Mouse (Mus musculus) neural tube, embryonic 13.5 days (tissue): ENCODE results near the gene Haghl. TPM values are rescaled to one million over a fixed set of nuclear protein-coding genes. Genes with fewer than 3 reads are reported as not detected.

Experiments used
- ATAC-seq: fragments of 200-750 bp; cut with Nextera tagmentation; 2 replicates; pipeline ENCODE4 v1.8.0; 2017; ENCODE audit warnings: low read depth, mild to moderate bottlenecking, moderate TSS enrichment, moderate library complexity
- H3K27ac ChIP-seq: fragments of 300-500 bp; sonication (generic); replicated peaks from 2 replicates; pipeline ENCODE4 v1.5.1; 2015; ENCODE audit warnings: moderate library complexity, mild to moderate bottlenecking, inconsistent platforms
- H3K27me3 ChIP-seq: fragments of 300-500 bp; sonication (generic); 2 replicates; pipeline ENCODE4 v1.6.1; 2015; ENCODE audit warnings: mild to moderate bottlenecking, inconsistent platforms
- H3K36me3 ChIP-seq: fragments of 300-500 bp; sonication (generic); 2 replicates; pipeline ENCODE4 v1.6.1; 2015; ENCODE audit warnings: mild to moderate bottlenecking, inconsistent platforms
- H3K4me1 ChIP-seq: fragments of 300-500 bp; sonication (generic); replicated peaks from 2 replicates; pipeline ENCODE4 v1.6.1; 2015; ENCODE audit warnings: inconsistent platforms
- H3K4me2 ChIP-seq: fragments of 300-500 bp; sonication (generic); 2 replicates; pipeline ENCODE4 v1.6.1; 2015; ENCODE audit warnings: inconsistent platforms, mild to moderate bottlenecking, moderate library complexity
- H3K4me3 ChIP-seq: fragments of 300-500 bp; sonication (generic); 2 replicates; pipeline ENCODE4 v1.5.1; 2015; ENCODE audit warnings: mild to moderate bottlenecking, inconsistent platforms
- H3K9ac ChIP-seq: fragments of 300-500 bp; sonication (generic); 2 replicates; pipeline ENCODE4 v1.6.1; 2015; ENCODE audit warnings: moderate library complexity, mild to moderate bottlenecking, inconsistent platforms
- H3K9me3 ChIP-seq: fragments of 300-500 bp; sonication (generic); 2 replicates; pipeline ENCODE4 v1.6.1; 2016; ENCODE audit warnings: inconsistent platforms
- WGBS: fragments of 180-500 bp; shearing (Covaris S2); methylation state at CpG from one replicate; pipeline ENCODE4 v1.1.7; 2015; 5-methylcytosine and 5-hydroxymethylcytosine counted together
- polyA plus RNA-seq: library from polyadenylated mRNA; unstranded; fragments of >200 nt; fragmentation: Nextera tagmentation; extraction: Ambion mirVana; gene quantifications from 2 replicates; pipeline ENCODE4 v1.2.1, GENCODE M21; 2015

Haghl gene
- polyA plus RNA-seq, 1 experiment from 2014 or later = 107 TPM

GRCm38 (mm10) chr17:25773549-25774120, 11.8 kb downstream of the Haghl start, which contains the start of gene Narfl:
Narfl (plus strand) TSS chr17:25773776.
- H3K27ac ChIP-seq = no peak within 1 kb of the TSS
- H3K9me3 ChIP-seq = no peaks in the 10 kb centered on the region
- peak within 1 kb of the TSS; percentile 88 for H3K9ac ChIP-seq
- H3K4me3 ChIP-seq = peak within 1 kb of the TSS; percentile 80
- peak; percentile 87 for ATAC-seq
- under 1% methylated on average over 37 of the region's 37 CpGs for WGBS
- H3K27me3 ChIP-seq = peaks cover 12% of the 10 kb centered on the region
- H3K4me1 ChIP-seq = peaks cover 13% of the 10 kb centered on the region
- peaks cover 5% of the 10 kb centered on the region for H3K36me3 ChIP-seq
- peak within 1 kb of the TSS; percentile 88 for H3K4me2 ChIP-seq

- 43% methylated on average over 9 of the region's 9 CpGs for WGBS
- no peak overlapping the region for H3K27ac ChIP-seq
- no peak for ATAC-seq
- H3K4me2 ChIP-seq = no peak overlapping the region
- H3K9ac ChIP-seq = no peak overlapping the region
- H3K4me1 ChIP-seq = peaks cover 5% of the 10 kb centered on the region
- H3K36me3 ChIP-seq = no peaks in the 10 kb centered on the region
- no peak overlapping the region for H3K4me3 ChIP-seq
- peaks cover 37% of the 10 kb centered on the region for H3K27me3 ChIP-seq
- no peaks in the 10 kb centered on the region for H3K9me3 ChIP-seq
Measured at GRCm38 (mm10) chr17:25769331-25769730, 16.1 kb downstream of the Haghl start.

GRCm38 (mm10) chr17:25765886-25766285, 19.6 kb downstream of the Haghl start:
- Histone ChIP-seq H3K4me2 (no peak overlapping the region), H3K9me3 (no peaks in the 10 kb centered on the region), H3K27me3 (peaks cover 46% of the 10 kb centered on the region), H3K9ac (no peak overlapping the region), H3K27ac (no peak overlapping the region), H3K4me1 (no peaks in the 10 kb centered on the region), H3K4me3 (no peak overlapping the region), H3K36me3 (no peaks in the 10 kb centered on the region)
- WGBS = 19% methylated on average over 5 of the region's 5 CpGs
- no peak for ATAC-seq

- H3K9ac ChIP-seq = no peak overlapping the region
- H3K27ac ChIP-seq = no peak overlapping the region
- H3K4me3 ChIP-seq = no peak overlapping the region
- no peaks in the 10 kb centered on the region for H3K9me3 ChIP-seq
- no peak for ATAC-seq
- H3K27me3 ChIP-seq = peaks cover 41% of the 10 kb centered on the region
- H3K36me3 ChIP-seq = no peaks in the 10 kb centered on the region
- H3K4me2 ChIP-seq = no peak overlapping the region
- 36% methylated on average over 3 of the region's 3 CpGs for WGBS
- no peaks in the 10 kb centered on the region for H3K4me1 ChIP-seq
Measured at GRCm38 (mm10) chr17:25762591-25762990, 22.9 kb downstream of the Haghl start.

- no peaks in the 10 kb centered on the region for H3K36me3 ChIP-seq
- H3K4me3 ChIP-seq = no peak overlapping the region
- H3K9me3 ChIP-seq = no peaks in the 10 kb centered on the region
- H3K4me1 ChIP-seq = no peaks in the 10 kb centered on the region
- no peak overlapping the region for H3K27ac ChIP-seq
- 68% methylated on average over 4 of the region's 4 CpGs for WGBS
- ATAC-seq = no peak
- no peak overlapping the region for H3K9ac ChIP-seq
- H3K4me2 ChIP-seq = no peak overlapping the region
- H3K27me3 ChIP-seq = peaks cover 32% of the 10 kb centered on the region
Measured at GRCm38 (mm10) chr17:25761561-25761970, 23.9 kb downstream of the Haghl start.

GRCm38 (mm10) chr17:25760148-25760547, 25.3 kb downstream of the Haghl start:
- no peak overlapping the region for H3K27ac ChIP-seq
- H3K9me3 ChIP-seq = no peaks in the 10 kb centered on the region
- no peak overlapping the region for H3K4me3 ChIP-seq
- peaks cover 26% of the 10 kb centered on the region for H3K27me3 ChIP-seq
- no peak overlapping the region for H3K9ac ChIP-seq
- no peak for ATAC-seq
- no peaks in the 10 kb centered on the region for H3K4me1 ChIP-seq
- H3K36me3 ChIP-seq = no peaks in the 10 kb centered on the region
- 73% methylated on average over 8 of the region's 8 CpGs for WGBS
- no peak overlapping the region for H3K4me2 ChIP-seq

GRCm38 (mm10) chr17:25757691-25758090, 27.8 kb downstream of the Haghl start:
- H3K4me3 ChIP-seq = no peak overlapping the region
- no peak overlapping the region for H3K27ac ChIP-seq
- no peak for ATAC-seq
- 81% methylated on average over 3 of the region's 3 CpGs for WGBS
- no peak overlapping the region for H3K4me2 ChIP-seq
- H3K9me3 ChIP-seq = no peaks in the 10 kb centered on the region
- no peaks in the 10 kb centered on the region for H3K36me3 ChIP-seq
- H3K4me1 ChIP-seq = no peaks in the 10 kb centered on the region
- H3K9ac ChIP-seq = no peak overlapping the region
- H3K27me3 ChIP-seq = peaks cover 26% of the 10 kb centered on the region

- H3K9ac ChIP-seq = no peak overlapping the region
Measured at GRCm38 (mm10) chr17:25756378-25757242, 28.9 kb downstream of the Haghl start.

GRCm38 (mm10) chr17:25755627-25756377, 29.7 kb downstream of the Haghl start:
- Histone ChIP-seq H3K4me2 (no peak overlapping the region), H3K4me1 (peaks cover 8% of the 10 kb centered on the region), H3K9ac (0 out of 2 replicates have a peak overlapping the region, but pooled peaks have one; percentile 17), H3K27ac (no peak overlapping the region), H3K9me3 (no peaks in the 10 kb centered on the region), H3K4me3 (no peak overlapping the region), H3K36me3 (no peaks in the 10 kb centered on the region), H3K27me3 (peaks cover 18% of the 10 kb centered on the region)
- no peak for ATAC-seq
- 66% methylated on average over 4 of the region's 4 CpGs for WGBS

More at GRCm38 (mm10) chr17:25756378-25757242, 28.9 kb downstream of the Haghl start:
- WGBS = 78% methylated on average over 9 of the region's 9 CpGs
- H3K27me3 ChIP-seq = peaks cover 19% of the 10 kb centered on the region
- H3K4me2 ChIP-seq = no peak overlapping the region
- ATAC-seq = no peak
- peaks cover 2% of the 10 kb centered on the region for H3K4me1 ChIP-seq
- no peak overlapping the region for H3K27ac ChIP-seq
- H3K4me3 ChIP-seq = no peak overlapping the region
- no peaks in the 10 kb centered on the region for H3K36me3 ChIP-seq
- no peaks in the 10 kb centered on the region for H3K9me3 ChIP-seq

GRCm38 (mm10) chr17:25755086-25755485, 30.4 kb downstream of the Haghl start:
- Histone ChIP-seq H3K9me3 (no peaks in the 10 kb centered on the region), H3K4me2 (no peak overlapping the region), H3K4me1 (peaks cover 8% of the 10 kb centered on the region), H3K9ac (0 out of 2 replicates have a peak overlapping the region, but pooled peaks have one; percentile 17), H3K36me3 (no peaks in the 10 kb centered on the region), H3K27ac (no peak overlapping the region), H3K4me3 (no peak overlapping the region), H3K27me3 (peaks cover 16% of the 10 kb centered on the region)
- no peak for ATAC-seq
- WGBS = 81% methylated on average over 4 of the region's 4 CpGs

- Histone ChIP-seq H3K9me3 (no peaks in the 10 kb centered on the region), H3K4me1 (peaks cover 8% of the 10 kb centered on the region)
- 86% methylated on average over 9 of the region's 9 CpGs for WGBS
Measured at GRCm38 (mm10) chr17:25754241-25754640, 31.2 kb downstream of the Haghl start, which contains the start of gene Msln. Msln (minus strand) TSS chr17:25754378.

GRCm38 (mm10) chr17:25751446-25751845, 34.0 kb downstream of the Haghl start:
- H3K4me1 ChIP-seq = peaks cover 8% of the 10 kb centered on the region
- peak overlapping the region; percentile 43; the same call in 1 of the 2 replicates for H3K9ac ChIP-seq
- H3K27ac ChIP-seq = no peak overlapping the region; the same call in 1 of the 2 replicates
- H3K27me3 ChIP-seq = no peaks in the 10 kb centered on the region; the same call in 1 of the 2 replicates
- no peak for ATAC-seq
- no peak overlapping the region for H3K4me3 ChIP-seq
- H3K36me3 ChIP-seq = no peaks in the 10 kb centered on the region
- no peak overlapping the region for H3K4me2 ChIP-seq
- 54% methylated on average over 5 of the region's 5 CpGs for WGBS
- no peaks in the 10 kb centered on the region for H3K9me3 ChIP-seq

More at GRCm38 (mm10) chr17:25754241-25754640, 31.2 kb downstream of the Haghl start, which contains the start of gene Msln:
- no peak within 1 kb of the TSS for H3K27ac ChIP-seq
- H3K36me3 ChIP-seq = no peaks in the 10 kb centered on the region
- peaks cover 12% of the 10 kb centered on the region for H3K27me3 ChIP-seq
- ATAC-seq = no peak
- H3K9ac ChIP-seq = no peak within 1 kb of the TSS
- no peak within 1 kb of the TSS for H3K4me2 ChIP-seq
- no peak within 1 kb of the TSS for H3K4me3 ChIP-seq
